Mouse (Mus musculus) ES-E14 (cell line): ENCODE results near the gene Mgat2. TPM values are rescaled to one million over a fixed set of nuclear protein-coding genes. Genes with fewer than 3 reads are reported as not detected.

Experiments
- DNase-seq: peaks from one replicate; pipeline ENCODE4 v3.0.0-alpha.2; 2013; ENCODE audit warnings: low read depth, low spot score
- H3K27ac ChIP-seq: 2 replicates; pipeline ENCODE4 v1.5.1; 2012; ENCODE audit warnings: low read depth, mild to moderate bottlenecking, low read length, moderate library complexity, mixed read lengths; ENCODE audit not compliant: poor library complexity, insufficient read depth, severe bottlenecking
- H3K36me3 ChIP-seq: 2 replicates; pipeline ENCODE4 v1.6.1; 2012; ENCODE audit warnings: mild to moderate bottlenecking, low read length, moderate library complexity, mixed read lengths; ENCODE audit not compliant: control insufficient read depth, poor library complexity, insufficient read depth, severe bottlenecking
- H3K4me1 ChIP-seq, 2 experiments: fragments of 150-350 bp in 1 of 2; sonication (generic) in 1 of 2; 2 replicates each; pipeline ENCODE4 v1.6.1; 2012; ENCODE audit warnings: low read length in 2 of 2, mild to moderate bottlenecking in 1 of 2, mixed read lengths in 1 of 2; ENCODE audit not compliant: control insufficient read depth in 2 of 2, insufficient read depth in 2 of 2, poor library complexity in 1 of 2
- H3K4me3 ChIP-seq, 2 experiments: fragments of 150-350 bp in 1 of 2; sonication (generic) in 1 of 2; 2 replicates each; pipeline ENCODE4 v1.5.1; 2012; ENCODE audit warnings: low read length in 2 of 2, low read depth in 1 of 2, mild to moderate bottlenecking in 1 of 2, mixed read lengths in 1 of 2; ENCODE audit not compliant: insufficient read depth in 1 of 2, poor library complexity in 1 of 2, severe bottlenecking in 1 of 2
- H3K9ac ChIP-seq: 2 replicates; pipeline ENCODE4 v1.6.1; 2012; ENCODE audit warnings: low read depth, mild to moderate bottlenecking, low read length, mixed read lengths; ENCODE audit not compliant: poor library complexity, insufficient read depth, severe bottlenecking
- H3K9me3 ChIP-seq: fragments of 150-350 bp; sonication (generic); 2 replicates; pipeline ENCODE4 v1.6.1; 2012; ENCODE audit warnings: low read depth, mild to moderate bottlenecking, low read length; ENCODE audit not compliant: control insufficient read depth, insufficient read depth
- CHD2 ChIP-seq: IDR thresholded peaks from 2 replicates; pipeline ENCODE4 v1.6.1; 2014; ENCODE audit warnings: mild to moderate bottlenecking, low read depth, low read length, inconsistent platforms
- ZNF384 ChIP-seq: IDR thresholded peaks from 2 replicates; pipeline ENCODE4 v1.6.1; 2012; ENCODE audit warnings: low read depth, low read length, inconsistent platforms
- in situ Hi-C, 2 experiments: fragments of 600-800 bp; cut with MboI; formaldehyde crosslinking; loops; one replicate each; pipeline ENCODE4 v1.15.1; 2025; ENCODE audit warnings: low sequenced_read_pairs in 2 of 2, inconsistent platforms in 1 of 2; ENCODE audit not compliant: unreplicated experiment in 2 of 2
- total RNA-seq: library from RNA; depleted of rRNA; stranded (reverse); fragments of 300-350 nt; gene quantifications from 2 replicates; pipeline ENCODE4 v1.2.3, GENCODE M21; 2012; rRNA removed

Gene Mgat2
- total RNA-seq, 1 experiment: 56.8 TPM

- in situ Hi-C loops: no loop called here
- TF ChIP-seq ZNF384 (no peak), CHD2 (no peak)
- no peak for DNase-seq
Observed at GRCm38 (mm10) chr12:69235782-69236181, 51.8 kb downstream of the Mgat2 start.

More at GRCm38 (mm10) chr12:69235782-69236181, 51.8 kb downstream of the Mgat2 start:
- Histone ChIP-seq H3K27ac (no peak overlapping the region), H3K4me3 (no peak overlapping the region), H3K9me3 (no peaks in the 10 kb centered on the region), H3K9ac (no peak overlapping the region), H3K36me3 (no peaks in the 10 kb centered on the region), H3K4me1 (no peaks in the 10 kb centered on the region)

Other genes starting within 250 kb of the Mgat2 start
- 5,422 and 5,676 TPM in 2 replicates for gene Rps29, start 25.0 kb upstream of the Mgat2 start, total RNA-seq
- 4.7 and 10.4 TPM in 2 replicates for gene Lrr1, start 15.3 kb upstream of the Mgat2 start, total RNA-seq
- 947 and 1,086 TPM in 2 replicates for gene Rpl36al, start 74 bp upstream of the Mgat2 start, total RNA-seq
- 10.1 and 11.7 TPM in 2 replicates for gene Gm49383, start 12.9 kb downstream of the Mgat2 start, total RNA-seq
- gene Dnaaf2, start 14.3 kb downstream of the Mgat2 start, total RNA-seq: 3.6 and 4.3 TPM in 2 replicates
- gene Gm49384, start 20.1 kb downstream of the Mgat2 start, total RNA-seq: 9.8 and 12.1 TPM in 2 replicates
- 23.2 and 24.4 TPM in 2 replicates for gene Pole2, start 44.0 kb downstream of the Mgat2 start, total RNA-seq
- 1.3 and 1.7 TPM in 2 replicates for gene Klhdc1, start 57.0 kb downstream of the Mgat2 start, total RNA-seq
- gene Klhdc2, start 112.5 kb downstream of the Mgat2 start, total RNA-seq: 28.2 and 40.7 TPM in 2 replicates
- 46.9 and 47.9 TPM in 2 replicates for gene Nemf, start 173.0 kb downstream of the Mgat2 start, total RNA-seq
- 74.7 and 89.3 TPM in 2 replicates for gene Arf6, start 188.0 kb downstream of the Mgat2 start, total RNA-seq
- 1.4 and 2.6 TPM in 2 replicates for gene Gm9887, start 188.3 kb downstream of the Mgat2 start, total RNA-seq